Mouse (Mus musculus): ENCODE results near the gene Kif3a. TPM values are rescaled to one million over a fixed set of nuclear protein-coding genes. Genes with fewer than 3 reads are reported as not detected.
A peak's percentile ranks its signal among the peaks of the same experiment; 100 is the strongest.

The Kif3a gene
- total and polyA plus RNA-seq, 3 experiments, result 7.7 to 26.5 (median 18.3) TPM

DNA sequence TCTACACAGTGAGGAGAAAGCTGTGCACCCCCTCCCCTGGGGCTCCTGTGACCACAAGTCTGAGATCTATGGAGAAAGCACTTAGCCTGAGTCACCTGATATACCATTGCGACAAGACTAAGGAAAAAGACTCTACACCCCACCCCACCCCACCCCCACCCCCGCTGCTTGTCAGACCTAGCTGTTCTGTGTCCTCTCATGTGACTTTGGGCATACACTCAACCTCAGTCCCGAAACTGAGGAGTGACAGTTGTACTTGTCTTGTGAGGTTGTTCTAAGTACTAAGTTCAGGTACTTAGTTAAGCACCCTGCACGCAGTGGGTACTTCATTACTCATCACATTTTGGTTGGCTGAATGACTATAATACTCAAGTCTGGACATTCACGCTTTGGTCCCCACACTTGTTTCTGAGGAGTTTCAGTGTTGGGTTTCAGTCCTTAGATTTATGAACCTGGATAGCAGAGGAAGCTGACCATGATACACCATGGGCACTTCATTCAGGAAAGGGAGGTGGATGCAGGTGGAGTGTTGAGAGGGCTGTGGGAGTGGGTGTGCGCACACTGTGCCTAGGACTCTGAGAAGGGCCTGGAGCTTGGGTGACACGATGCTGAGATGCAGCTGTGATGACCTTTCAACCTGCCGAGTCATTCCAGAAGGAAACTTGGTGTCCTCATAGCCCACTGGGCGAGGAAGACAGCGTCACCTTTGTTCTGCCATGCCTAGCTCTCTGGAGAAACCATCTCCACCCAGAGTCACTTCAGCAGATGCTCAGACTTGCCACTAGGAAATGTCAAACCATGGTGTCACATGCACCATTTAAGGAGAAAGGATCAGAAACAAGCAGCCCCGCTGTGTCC is 54.6 kb downstream of the Kif3a start (continued):
- TF ChIP-seq RAD21 (IDR thresholded peaks at IDR 0.05; ENCODE audit: low read depth, low read length), result no peak

- dilution Hi-C loops (cut with MboI; ENCODE audit: extremely low pct_ligation_motif_present, extremely low pct_unique_long_range_greater_than_20kb, low sequenced_read_pairs), result no loop called here
- peak overlapping the region; percentile 56; the same call in 1 of the 2 replicates for H3K27ac ChIP-seq (ENCODE audit: insufficient read depth, low read depth)
- peaks cover 44 to 78% of the 10 kb centered on the region in 2 experiments for H3K4me1 ChIP-seq (ENCODE audit: control insufficient read depth in 1 of 2, insufficient read depth in 2 of 2)
Measured at GRCm38 (mm10) chr11:53622440-53622806, 55.2 kb downstream of the Kif3a start.

GRCm38 (mm10) chr11:53623573-53623972 is 56.4 kb downstream of the Kif3a start:
- dilution Hi-C loops (cut with MboI; ENCODE audit: extremely low pct_ligation_motif_present, extremely low pct_unique_long_range_greater_than_20kb, low sequenced_read_pairs), result no loop called here
- TF ChIP-seq MAFK (IDR thresholded peaks at IDR 0.05; ENCODE audit: insufficient replicate concordance, low read length), result no peak
- TF ChIP-seq ELF1 (IDR thresholded peaks at IDR 0.05; ENCODE audit: low read depth, low read length), result no peak
- no peak for TF ChIP-seq ZNF384 (IDR thresholded peaks at IDR 0.05; ENCODE audit: low read depth, low read length)
- no peak for TF ChIP-seq ZMIZ1 (IDR thresholded peaks at IDR 0.05; ENCODE audit: low read depth, low read length)
- TF ChIP-seq SMC3 (IDR thresholded peaks at IDR 0.05; ENCODE audit: low read depth, low read length), result no peak
- TF ChIP-seq E2F4 (IDR thresholded peaks at IDR 0.05; ENCODE audit: insufficient replicate concordance, low read depth, low read length), result no peak
- no peak for TF ChIP-seq BHLHE40 (IDR thresholded peaks at IDR 0.05; ENCODE audit: low read depth, low read length)
- no peak for TF ChIP-seq ZKSCAN1 (IDR thresholded peaks at IDR 0.05; ENCODE audit: borderline replicate concordance, low read depth, low read length)
- no peak for TF ChIP-seq POLR2AphosphoS2 (IDR thresholded peaks at IDR 0.05; ENCODE audit: low read depth, low read length)
- no peak for TF ChIP-seq USF2 (conservative IDR thresholded peaks at IDR 0.05; ENCODE audit: low read depth, low read length)
- TF ChIP-seq UBTF (IDR thresholded peaks at IDR 0.05; ENCODE audit: low read depth, low read length), result no peak
- TF ChIP-seq MXI1 (IDR thresholded peaks at IDR 0.05; ENCODE audit: low read depth, low read length), result no peak
- TF ChIP-seq RAD21 (IDR thresholded peaks at IDR 0.05; ENCODE audit: low read depth, low read length), result no peak
- no peak for TF ChIP-seq MEF2A (IDR thresholded peaks at IDR 0.05; ENCODE audit: borderline replicate concordance, low read depth, low read length)
- TF ChIP-seq EP300 (IDR thresholded peaks at IDR 0.05; ENCODE audit: low read length), result no peak
- TF ChIP-seq JUN (IDR thresholded peaks at IDR 0.05; ENCODE audit: insufficient read depth, low read depth, low read length), result no peak
- TF ChIP-seq ETS1 (conservative IDR thresholded peaks at IDR 0.05; ENCODE audit: low read depth, low read length), result no peak
- no peak for TF ChIP-seq NRF1 (IDR thresholded peaks at IDR 0.05; ENCODE audit: low read depth, low read length)
- no peak for TF ChIP-seq PAX5 (IDR thresholded peaks at IDR 0.05; ENCODE audit: low read length)
- TF ChIP-seq CTCF (conservative IDR thresholded peaks at IDR 0.05 in 1 of 2, IDR thresholded peaks at IDR 0.05 in 1 of 2; ENCODE audit: low read depth in 2 of 2, low read length in 2 of 2), result no peak
- Histone ChIP-seq H3K4me1 (ENCODE audit: control insufficient read depth in 1 of 2, insufficient read depth in 2 of 2) (peaks cover 37 to 75% of the 10 kb centered on the region in 2 experiments), H3K27me3 (replicated peaks) (no peaks in the 10 kb centered on the region), H3K9ac (ENCODE audit: insufficient read depth, low read depth) (no peak overlapping the region), H3K9me3 (replicated peaks; ENCODE audit: low read length) (peaks cover 8% of the 10 kb centered on the region), H3K4me2 (ENCODE audit: insufficient read depth, low read depth, poor library complexity, severe bottlenecking) (no peak overlapping the region), H3K27ac (ENCODE audit: insufficient read depth, low read depth) (no peak overlapping the region), H3K4me3 (replicated peaks in 1 of 3; ENCODE audit: low read depth in 2 of 3, low read length in 2 of 3, poor library complexity in 1 of 3) (no peak overlapping the region), H3K79me2 (replicated peaks; ENCODE audit: control insufficient read depth, extremely low read depth, insufficient read depth, poor library complexity, severe bottlenecking) (no peaks in the 10 kb centered on the region), H3K36me3 (replicated peaks in 1 of 2; ENCODE audit: control insufficient read depth in 1 of 2, insufficient read depth in 1 of 2, low read length in 1 of 2) (peaks cover 0 to 7% of the 10 kb centered on the region in 2 experiments)
- DNase-seq (ENCODE audit: extremely low read depth), result no peak
- in situ Hi-C loops (cut with MboI; ENCODE audit: low pct_ligation_motif_present, low pct_unique_long_range_greater_than_20kb, low sequenced_read_pairs), result loop anchor here (5.0 kb wide), 1 partner anchor 36 kb away; no protein-coding TSS in a partner anchor

More at GRCm38 (mm10) chr11:53622440-53622806, 55.2 kb downstream of the Kif3a start:
- Histone ChIP-seq H3K27me3 (replicated peaks) (no peaks in the 10 kb centered on the region), H3K9ac (ENCODE audit: insufficient read depth, low read depth) (no peak overlapping the region), H3K79me2 (replicated peaks; ENCODE audit: control insufficient read depth, extremely low read depth, insufficient read depth, poor library complexity, severe bottlenecking) (no peaks in the 10 kb centered on the region), H3K36me3 (replicated peaks in 1 of 2; ENCODE audit: control insufficient read depth in 1 of 2, insufficient read depth in 1 of 2, low read length in 1 of 2) (peaks cover 0 to 6% of the 10 kb centered on the region in 2 experiments), H3K9me3 (replicated peaks; ENCODE audit: low read length) (peaks cover 8% of the 10 kb centered on the region), H3K4me3 (replicated peaks in 1 of 3; ENCODE audit: low read depth in 2 of 3, low read length in 2 of 3, poor library complexity in 1 of 3) (peak overlapping the region in 1 of 3 experiments; percentile 9), H3K4me2 (ENCODE audit: insufficient read depth, low read depth, poor library complexity, severe bottlenecking) (no peak overlapping the region)
- DNase-seq (ENCODE audit: extremely low read depth), result no peak
- TF ChIP-seq ZNF384 (IDR thresholded peaks at IDR 0.05; ENCODE audit: low read depth, low read length), result no peak
- TF ChIP-seq PAX5 (IDR thresholded peaks at IDR 0.05; ENCODE audit: low read length), result no peak
- 0 out of 2 replicates have a peak, but pooled peaks have one; percentile 4 for TF ChIP-seq MEF2A (IDR thresholded peaks at IDR 0.05; ENCODE audit: borderline replicate concordance, low read depth, low read length)
- no peak for TF ChIP-seq USF1 (IDR thresholded peaks at IDR 0.05; ENCODE audit: low read depth, low read length)
- 0 out of 2 replicates have a peak, but pooled peaks have one; percentile 6 for TF ChIP-seq NELFE (IDR thresholded peaks at IDR 0.05; ENCODE audit: low read depth, low read length)
- no peak for TF ChIP-seq SMC3 (IDR thresholded peaks at IDR 0.05; ENCODE audit: low read depth, low read length)
- peak; percentile 17; the same call in 1 of the 2 replicates for TF ChIP-seq TCF12 (IDR thresholded peaks at IDR 0.05; ENCODE audit: low read depth, low read length)
- TF ChIP-seq BHLHE40 (IDR thresholded peaks at IDR 0.05; ENCODE audit: low read depth, low read length), result no peak
- TF ChIP-seq HCFC1 (IDR thresholded peaks at IDR 0.05; ENCODE audit: low read depth, low read length), result no peak
- TF ChIP-seq CHD1 (IDR thresholded peaks at IDR 0.05; ENCODE audit: low read depth, low read length), result no peak
- TF ChIP-seq ZMIZ1 (IDR thresholded peaks at IDR 0.05; ENCODE audit: low read depth, low read length), result no peak
- TF ChIP-seq JUND (conservative IDR thresholded peaks at IDR 0.05; ENCODE audit: low read depth, low read length), result no peak
- no peak for TF ChIP-seq POLR2AphosphoS2 (IDR thresholded peaks at IDR 0.05; ENCODE audit: low read depth, low read length)
- no peak for TF ChIP-seq MAZ (IDR thresholded peaks at IDR 0.05; ENCODE audit: low read depth, low read length)
- TF ChIP-seq RCOR1 (conservative IDR thresholded peaks at IDR 0.05; ENCODE audit: low read depth, low read length), result no peak
- in situ Hi-C loops (cut with MboI; ENCODE audit: low pct_ligation_motif_present, low pct_unique_long_range_greater_than_20kb, low sequenced_read_pairs), result loop anchor here (5.0 kb wide), 1 partner anchor 35 kb away; no protein-coding TSS in a partner anchor
